Mouse (Mus musculus) heart, embryonic 12.5 days (tissue): ENCODE measurements around the gene Hist1h4i. TPM values are rescaled to one million over a fixed set of nuclear protein-coding genes. Genes with fewer than 3 reads are reported as not detected.
"Not testable (repeated sequence)": the region's sequence is repeated elsewhere in the genome, so short reads cannot be mapped to it uniquely, and the experiment has no call there.

Source experiments
- ATAC-seq: fragments of 200-750 bp; cut with Nextera tagmentation; 2 replicates; pipeline ENCODE4 v1.8.0; 2017; ENCODE audit warnings: moderate TSS enrichment, moderate library complexity; ENCODE audit not compliant: insufficient number of reproducible peaks, low FRiP score
- H3K27ac ChIP-seq: fragments of 300-500 bp; sonication (generic); 2 replicates; pipeline ENCODE4 v1.5.1; 2016; ENCODE audit warnings: mild to moderate bottlenecking, moderate library complexity; ENCODE audit not compliant: poor library complexity, severe bottlenecking
- H3K27me3 ChIP-seq: fragments of 300-500 bp; sonication (generic); replicated peaks from 2 replicates; pipeline ENCODE4 v1.6.1; 2016; ENCODE audit warnings: mild to moderate bottlenecking, moderate library complexity
- H3K36me3 ChIP-seq: fragments of 300-500 bp; sonication (generic); 2 replicates; pipeline ENCODE4 v1.6.1; 2016; ENCODE audit warnings: mild to moderate bottlenecking, moderate library complexity
- H3K4me1 ChIP-seq: fragments of 300-500 bp; sonication (generic); replicated peaks from 2 replicates; pipeline ENCODE4 v1.6.1; 2016; ENCODE audit warnings: mild to moderate bottlenecking
- H3K4me2 ChIP-seq: fragments of 300-500 bp; sonication (generic); 2 replicates; pipeline ENCODE4 v1.6.1; 2016; ENCODE audit warnings: mild to moderate bottlenecking, moderate library complexity
- H3K4me3 ChIP-seq: fragments of 300-500 bp; sonication (generic); 2 replicates; pipeline ENCODE4 v1.5.1; 2016; ENCODE audit warnings: mild to moderate bottlenecking
- H3K9ac ChIP-seq: fragments of 300-500 bp; sonication (generic); 2 replicates; pipeline ENCODE4 v1.6.1; 2016; ENCODE audit warnings: mild to moderate bottlenecking, moderate library complexity
- H3K9me3 ChIP-seq: fragments of 300-500 bp; sonication (generic); replicated peaks from 2 replicates; pipeline ENCODE4 v1.6.1; 2016; ENCODE audit warnings: mild to moderate bottlenecking, moderate library complexity
- WGBS: fragments of 180-500 bp; shearing (Covaris S2); methylation state at CpG from one replicate; pipeline ENCODE4 v1.1.7; 2016; 5-methylcytosine and 5-hydroxymethylcytosine counted together
- polyA plus RNA-seq: library from polyadenylated mRNA; unstranded; fragments of >200 nt; fragmentation: Nextera tagmentation; extraction: Ambion mirVana; gene quantifications from 2 replicates; pipeline ENCODE4 v1.2.1, GENCODE M21; 2016

Gene Hist1h4i
- polyA plus RNA-seq, 1 experiment from 2014 or later: 10.4 TPM

DNA sequence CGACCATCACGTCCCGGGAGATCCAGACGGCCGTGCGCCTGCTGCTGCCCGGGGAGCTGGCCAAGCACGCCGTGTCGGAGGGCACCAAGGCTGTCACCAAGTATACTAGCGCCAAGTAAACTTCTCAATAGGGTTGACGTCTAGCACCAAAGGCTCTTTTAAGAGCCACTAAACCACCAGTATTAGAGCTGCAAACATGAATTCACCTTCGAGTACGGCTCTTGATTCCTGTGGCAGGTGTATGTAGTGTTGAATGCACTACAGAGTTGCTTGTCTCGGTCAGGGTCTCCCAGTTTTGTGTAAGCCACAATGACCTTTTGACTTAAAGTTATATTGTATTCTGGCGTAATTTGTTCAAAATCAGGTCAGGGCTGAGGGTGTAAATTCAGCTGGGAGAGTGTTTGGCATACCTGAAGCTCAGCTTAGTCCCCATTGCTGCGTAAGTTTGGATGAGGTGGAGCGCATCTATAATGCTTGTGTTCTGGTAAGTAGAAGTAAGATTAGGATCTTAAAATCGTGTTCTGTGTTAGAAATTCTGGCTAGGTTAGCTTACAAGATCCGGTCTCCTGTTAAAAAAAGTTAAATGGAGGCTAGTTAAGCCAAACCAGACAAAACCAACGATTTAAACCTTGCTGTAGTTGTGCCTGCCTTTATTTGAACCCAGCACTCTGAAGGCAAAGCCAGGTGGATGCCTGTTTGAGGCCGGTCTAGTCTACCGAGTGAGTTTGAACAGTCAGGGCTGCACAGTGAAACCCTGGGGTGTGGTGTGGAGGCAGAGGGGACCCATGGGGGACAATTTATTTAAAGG, 4.8 kb downstream of the Hist1h4i start:
- peak; percentile 34 for ATAC-seq
- Histone ChIP-seq H3K9ac (peak overlapping the region; percentile 68), H3K4me1 (peaks cover 27% of the 10 kb centered on the region), H3K36me3 (no peaks in the 10 kb centered on the region), H3K4me2 (peak overlapping the region; percentile 70), H3K27me3 (no peaks in the 10 kb centered on the region), H3K9me3 (no peaks in the 10 kb centered on the region), H3K4me3 (peak overlapping the region; percentile 37), H3K27ac (peak overlapping the region; percentile 78)
- 7% methylated on average over 22 of the region's 23 CpGs for WGBS

DNA sequence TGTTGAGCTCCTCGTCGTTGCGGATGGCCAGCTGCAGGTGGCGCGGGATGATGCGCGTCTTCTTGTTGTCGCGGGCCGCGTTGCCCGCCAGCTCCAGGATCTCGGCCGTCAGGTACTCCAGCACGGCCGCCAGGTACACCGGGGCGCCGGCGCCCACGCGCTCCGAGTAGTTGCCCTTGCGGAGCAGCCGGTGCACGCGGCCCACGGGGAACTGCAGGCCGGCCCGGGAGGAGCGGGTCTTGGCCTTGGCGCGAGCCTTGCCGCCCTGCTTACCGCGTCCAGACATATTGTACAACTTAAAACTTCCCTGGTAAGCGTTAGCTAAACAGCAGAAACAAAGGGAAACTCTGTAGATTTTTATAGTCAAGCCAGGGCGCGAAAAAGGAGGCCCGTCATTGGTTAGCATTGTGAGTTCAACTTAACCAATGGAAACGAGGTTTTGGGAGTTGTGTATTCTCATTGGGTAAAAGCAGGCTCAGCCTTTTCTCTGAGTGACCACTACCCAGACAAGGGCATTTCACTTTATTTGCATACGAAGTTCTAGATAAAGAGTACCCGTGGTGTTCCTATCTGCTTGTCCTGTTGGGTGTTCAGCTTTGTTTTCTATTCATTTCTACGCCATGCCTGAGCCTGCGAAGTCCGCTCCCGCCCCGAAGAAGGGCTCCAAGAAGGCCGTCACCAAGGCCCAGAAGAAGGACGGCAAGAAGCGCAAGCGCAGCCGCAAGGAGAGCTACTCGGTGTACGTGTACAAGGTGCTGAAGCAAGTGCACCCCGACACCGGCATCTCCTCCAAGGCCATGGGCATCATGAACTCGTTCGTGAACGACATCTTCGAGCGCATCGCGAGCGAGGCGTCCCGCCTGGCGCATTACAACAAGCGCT, 5.7 kb downstream of the Hist1h4i start, which contains the start of the genes Hist1h2ah and Hist1h2bk:
TSS of gene Hist1h2ah (minus strand) at position 302 of the 882 bp plus-strand sequence.
TSS of gene Hist1h2bk (plus strand) at position 604 of the 882 bp plus-strand sequence.
- H3K4me3 ChIP-seq: peak within 1 kb of the TSS; percentile 50
- not testable (repeated sequence) for H3K27me3 ChIP-seq, H3K36me3 ChIP-seq, H3K9me3 ChIP-seq
- peak within 1 kb of the TSS; percentile 70 for H3K4me2 ChIP-seq
- peaks cover 23% of the 10 kb centered on the region for H3K4me1 ChIP-seq
- H3K9ac ChIP-seq: peak within 1 kb of the TSS; percentile 76
- H3K27ac ChIP-seq: peak within 1 kb of the TSS; percentile 78
- under 1% methylated on average over 29 of the region's 69 CpGs for WGBS
- peak; percentile 96 for ATAC-seq

DNA sequence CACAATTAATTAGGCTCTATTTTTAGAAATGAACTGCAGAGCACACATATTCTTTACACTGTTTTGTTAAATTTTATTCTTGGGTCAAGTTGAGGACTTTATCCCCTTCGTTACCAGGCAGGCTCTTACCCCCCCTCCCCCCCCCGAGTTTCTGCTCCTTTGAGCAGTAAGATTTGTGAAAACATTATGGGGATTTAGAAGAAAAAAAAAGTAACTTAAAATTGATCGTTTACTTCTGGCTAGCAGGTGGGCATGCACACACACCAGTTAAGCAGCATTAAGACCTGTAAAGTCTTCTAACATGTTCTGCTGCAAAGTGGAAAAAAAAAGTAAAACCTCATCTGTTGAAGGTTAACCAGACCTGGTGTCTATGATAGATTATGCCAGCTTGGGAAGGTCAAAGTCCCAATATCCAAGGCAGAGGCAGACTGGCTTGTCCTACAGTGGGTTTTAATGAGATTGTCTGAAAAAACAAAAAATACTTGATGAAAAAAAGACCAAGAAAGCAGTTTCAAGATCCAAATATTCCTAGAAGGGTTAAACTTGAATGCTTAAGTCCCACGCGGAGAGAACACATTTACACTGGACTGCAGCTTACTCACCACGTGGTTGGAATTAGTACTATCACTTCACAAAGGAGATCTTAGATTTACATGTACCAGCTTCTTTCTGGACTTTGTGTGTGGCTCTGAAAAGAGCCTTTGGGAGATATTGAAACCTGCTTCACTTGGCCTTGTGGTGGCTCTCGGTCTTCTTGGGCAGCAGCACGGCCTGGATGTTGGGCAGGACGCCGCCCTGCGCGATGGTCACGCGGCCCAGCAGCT, 6.5 kb downstream of the Hist1h4i start:
- Histone ChIP-seq H3K27ac (peak overlapping the region; percentile 77), H3K9ac (peak overlapping the region; percentile 76), H3K36me3 (no peaks in the 10 kb centered on the region), H3K4me3 (peak overlapping the region; percentile 48), H3K9me3 (no peaks in the 10 kb centered on the region), H3K4me1 (peaks cover 18% of the 10 kb centered on the region), H3K27me3 (no peaks in the 10 kb centered on the region), H3K4me2 (peak overlapping the region; percentile 70)
- WGBS: under 1% methylated on average over 14 of the region's 14 CpGs
- peak; percentile 43 for ATAC-seq

DNA sequence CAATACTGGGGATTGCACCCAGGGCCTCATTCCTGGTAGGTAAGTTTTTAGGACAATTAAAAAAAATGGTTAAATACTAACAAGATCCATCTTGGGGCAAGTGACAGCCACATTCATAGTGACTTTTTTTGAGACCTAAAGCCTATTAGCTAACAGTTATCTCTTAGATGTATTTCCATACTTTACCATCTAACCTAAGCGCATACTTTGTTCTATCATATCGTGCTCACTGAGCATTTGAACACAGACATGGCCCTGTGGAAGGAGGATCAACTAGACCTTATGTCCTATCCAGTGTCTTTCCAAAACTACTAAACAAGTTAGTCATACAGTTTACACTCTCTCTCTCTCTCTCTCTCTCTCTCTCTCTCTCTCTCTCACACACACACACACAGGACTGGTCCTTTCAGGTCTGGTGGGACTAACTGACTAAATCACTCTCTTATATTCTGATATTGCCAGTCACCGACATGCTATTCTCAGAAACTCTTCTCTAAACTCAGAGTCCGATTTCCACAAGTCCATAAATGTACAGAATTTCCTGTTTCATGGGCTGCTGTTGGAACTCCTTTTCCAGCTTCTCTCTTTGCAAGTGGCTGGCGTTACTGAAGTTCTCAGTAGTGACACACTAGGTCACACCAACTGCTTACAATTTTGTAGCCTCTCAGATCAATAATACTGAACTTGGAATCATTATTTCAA, 7.3 kb downstream of the Hist1h4i start:
- H3K27ac ChIP-seq: no peak overlapping the region
- ATAC-seq: no peak
- H3K4me3 ChIP-seq: peak overlapping the region; percentile 48
- H3K4me1 ChIP-seq: peaks cover 18% of the 10 kb centered on the region
- H3K9ac ChIP-seq: peak overlapping the region; percentile 23; the same call in 1 of the 2 replicates
- no peaks in the 10 kb centered on the region for H3K36me3 ChIP-seq
- H3K9me3 ChIP-seq: no peaks in the 10 kb centered on the region
- peak overlapping the region; percentile 70 for H3K4me2 ChIP-seq
- WGBS: 54% methylated on average over 5 of the region's 5 CpGs
- no peaks in the 10 kb centered on the region for H3K27me3 ChIP-seq

DNA sequence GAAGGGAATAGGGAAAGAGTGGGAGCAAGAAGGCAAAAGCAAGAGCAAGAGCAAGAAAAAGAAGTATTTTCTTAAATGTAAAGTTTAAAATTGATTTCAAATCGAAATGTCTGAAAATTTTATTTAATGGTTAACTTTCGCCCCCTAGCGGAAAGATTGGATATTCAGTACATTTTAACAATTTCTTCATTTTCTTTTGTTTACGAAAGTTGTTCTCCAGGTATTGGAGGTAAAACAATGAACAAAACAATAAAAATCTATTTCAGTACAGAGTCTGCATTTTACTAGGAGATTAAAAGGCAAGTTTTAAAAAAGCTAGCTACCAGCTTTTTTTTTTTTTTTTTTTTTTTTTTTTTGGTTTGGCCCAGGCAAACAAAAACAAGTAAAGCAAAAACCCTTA, 10.7 kb downstream of the Hist1h4i start:
- WGBS: 17% methylated on average over 4 of the region's 4 CpGs
- Histone ChIP-seq H3K4me2 (no peak overlapping the region), H3K9me3 (no peaks in the 10 kb centered on the region), H3K9ac (no peak overlapping the region), H3K27me3 (no peaks in the 10 kb centered on the region), H3K4me1 (peaks cover 10% of the 10 kb centered on the region), H3K27ac (no peak overlapping the region), H3K4me3 (no peak overlapping the region), H3K36me3 (no peaks in the 10 kb centered on the region)
- no peak for ATAC-seq

DNA sequence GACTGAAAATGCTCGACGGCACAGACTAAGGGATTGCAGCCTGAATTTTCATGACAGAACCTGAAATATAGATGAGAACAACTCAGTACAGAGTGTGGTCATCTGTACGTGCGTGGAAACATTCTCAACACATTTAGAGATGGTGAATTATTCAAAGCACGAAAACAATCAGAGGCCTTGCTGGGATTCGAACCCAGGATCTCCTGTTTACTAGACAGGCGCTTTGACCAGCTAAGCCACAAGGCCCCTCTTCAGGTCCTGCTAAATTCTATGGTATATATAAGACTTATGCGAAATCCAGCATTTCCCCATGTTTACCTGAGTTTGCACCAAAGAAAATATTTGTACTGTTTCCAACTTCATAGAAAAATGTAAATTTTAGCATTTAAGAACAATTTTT, 11.2 kb downstream of the Hist1h4i start:
- H3K4me3 ChIP-seq: no peak overlapping the region
- H3K9ac ChIP-seq: no peak overlapping the region
- no peak for ATAC-seq
- no peaks in the 10 kb centered on the region for H3K36me3 ChIP-seq
- WGBS: 32% methylated on average over 8 of the region's 8 CpGs
- H3K27ac ChIP-seq: no peak overlapping the region
- no peaks in the 10 kb centered on the region for H3K9me3 ChIP-seq
- no peaks in the 10 kb centered on the region for H3K27me3 ChIP-seq
- H3K4me2 ChIP-seq: no peak overlapping the region
- peaks cover 10% of the 10 kb centered on the region for H3K4me1 ChIP-seq

DNA sequence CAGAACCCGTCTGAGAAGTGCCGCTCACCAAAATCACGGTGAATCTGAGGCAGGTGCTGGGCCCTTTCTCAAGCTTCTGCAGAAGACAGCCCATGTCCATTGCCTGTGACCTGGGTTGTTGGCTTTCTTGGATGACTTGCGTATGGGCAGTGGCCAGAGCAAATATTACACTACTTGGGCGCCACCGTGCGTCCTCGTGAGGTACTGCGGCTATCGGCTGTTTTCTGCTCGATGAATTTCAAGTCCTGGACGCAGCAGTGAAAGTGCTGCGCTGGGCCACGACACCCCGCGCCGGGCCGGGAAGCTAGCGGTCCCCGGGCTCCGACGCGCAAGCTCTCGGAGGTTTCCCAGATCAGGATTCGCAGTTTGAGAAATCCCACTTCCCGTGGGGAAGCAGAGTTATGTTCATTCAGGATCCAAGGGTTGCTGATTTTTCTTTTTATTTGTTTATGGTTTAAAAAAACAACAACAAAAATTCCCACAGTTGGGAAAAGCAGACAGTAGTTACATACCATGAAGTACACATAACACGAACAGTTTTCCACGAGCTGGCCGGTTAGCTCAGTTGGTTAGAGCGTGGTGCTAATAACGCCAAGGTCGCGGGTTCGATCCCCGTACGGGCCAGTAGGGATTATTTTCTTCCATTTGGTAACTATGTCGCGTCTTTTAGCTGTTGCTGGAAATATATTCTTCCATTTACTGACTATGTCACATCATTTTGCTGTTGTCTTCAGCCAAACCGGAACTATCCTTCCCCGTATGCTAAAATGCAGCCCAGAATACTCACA, 12.3 kb downstream of the Hist1h4i start:
- ATAC-seq: peak; percentile 83
- peak overlapping the region; percentile 78 for H3K9ac ChIP-seq
- peak overlapping the region; percentile 66 for H3K4me2 ChIP-seq
- no peaks in the 10 kb centered on the region for H3K36me3 ChIP-seq
- H3K4me1 ChIP-seq: peaks cover 1% of the 10 kb centered on the region
- H3K4me3 ChIP-seq: peak overlapping the region; percentile 60
- H3K27ac ChIP-seq: peak overlapping the region; percentile 85
- under 1% methylated on average over 40 of the region's 40 CpGs for WGBS
- no peaks in the 10 kb centered on the region for H3K9me3 ChIP-seq
- H3K27me3 ChIP-seq: no peaks in the 10 kb centered on the region

DNA sequence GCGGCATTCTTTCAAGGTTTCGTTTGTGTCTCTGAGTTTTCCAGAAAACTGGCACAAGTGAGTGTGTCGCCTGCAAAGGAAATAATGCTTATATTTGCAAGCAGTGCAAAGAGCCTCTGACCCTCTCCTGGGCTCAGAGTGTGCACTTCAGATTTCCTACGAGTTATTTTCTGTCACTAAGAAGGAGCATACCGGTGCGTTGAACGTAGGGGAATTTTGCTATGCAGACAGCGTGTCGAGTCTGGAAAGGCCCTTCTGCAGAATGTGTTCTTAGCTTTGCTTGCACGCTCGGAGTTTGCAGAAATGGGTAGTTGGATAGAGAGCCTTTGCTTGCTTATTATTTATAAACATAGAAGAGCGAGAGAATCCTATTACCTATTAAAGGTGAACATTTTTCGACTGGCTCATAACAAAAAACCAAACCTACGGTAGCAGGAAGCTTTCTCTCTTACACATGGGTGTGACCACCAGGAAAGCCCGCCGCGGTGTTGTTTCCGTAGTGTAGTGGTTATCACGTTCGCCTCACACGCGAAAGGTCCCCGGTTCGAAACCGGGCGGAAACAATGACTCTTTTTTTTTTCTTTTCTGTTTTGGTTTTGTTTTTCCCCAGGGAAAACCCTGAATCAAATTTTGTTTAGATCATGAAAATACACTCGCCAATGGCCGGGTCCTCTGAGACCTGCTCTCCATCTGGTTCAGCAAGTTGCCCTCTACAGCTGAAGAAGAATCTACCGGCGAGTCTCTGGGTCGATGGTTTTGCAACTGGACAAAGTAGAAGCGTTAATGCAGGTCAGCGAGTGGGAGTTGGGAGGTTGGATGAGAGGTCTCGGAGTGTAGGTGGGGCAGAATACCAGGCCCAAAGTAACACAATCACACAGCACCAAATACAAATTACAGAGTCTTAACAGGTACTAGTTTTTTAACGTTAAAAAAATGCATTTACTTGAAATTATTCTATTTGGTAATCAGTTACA, 14.8 kb downstream of the Hist1h4i start:
- Histone ChIP-seq H3K4me2 (peak overlapping the region; percentile 78), H3K9ac (peak overlapping the region; percentile 71), H3K36me3 (no peaks in the 10 kb centered on the region), H3K4me3 (peak overlapping the region; percentile 66), H3K27ac (no peak overlapping the region), H3K4me1 (no peaks in the 10 kb centered on the region), H3K27me3 (no peaks in the 10 kb centered on the region), H3K9me3 (no peaks in the 10 kb centered on the region)
- no peak; the same call in 1 of the 2 replicates for ATAC-seq
- WGBS: 2% methylated on average over 35 of the region's 35 CpGs

DNA sequence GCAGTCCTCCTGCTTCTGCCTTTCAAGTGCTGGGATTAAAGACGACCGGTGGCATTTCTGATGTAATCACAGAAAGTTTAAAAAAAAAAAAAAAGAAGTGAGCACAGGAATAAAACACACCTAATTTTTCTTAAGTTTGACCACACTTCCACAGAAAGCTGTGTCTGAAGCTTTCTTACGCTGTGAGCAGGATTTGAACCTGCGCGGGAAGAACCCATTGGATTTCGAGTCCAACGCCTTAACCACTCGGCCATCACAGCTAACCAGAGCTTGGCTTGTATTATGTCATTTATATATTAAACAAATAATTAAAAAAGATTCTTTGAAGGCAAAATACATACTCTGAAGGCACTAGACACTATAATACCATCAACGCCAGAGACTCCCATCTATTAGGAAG, 18.9 kb downstream of the Hist1h4i start:
- peak overlapping the region; percentile 71 for H3K9ac ChIP-seq
- H3K9me3 ChIP-seq: no peaks in the 10 kb centered on the region
- H3K4me3 ChIP-seq: peak overlapping the region; percentile 61
- H3K27me3 ChIP-seq: no peaks in the 10 kb centered on the region
- H3K4me2 ChIP-seq: peak overlapping the region; percentile 79
- no peaks in the 10 kb centered on the region for H3K4me1 ChIP-seq
- H3K36me3 ChIP-seq: no peaks in the 10 kb centered on the region
- H3K27ac ChIP-seq: peak overlapping the region; percentile 47; the same call in 1 of the 2 replicates
- ATAC-seq: peak; percentile 80
- under 1% methylated on average over 9 of the region's 9 CpGs for WGBS
